Mouse (Mus musculus): ENCODE measurements at regions not wholly inside any gene's neighbourhood (a gene's known extent, or its start where the extent isn't known, plus 50 kb on each side); places are given as distances from the start of the nearest gene placed in this dataset.

DNA sequence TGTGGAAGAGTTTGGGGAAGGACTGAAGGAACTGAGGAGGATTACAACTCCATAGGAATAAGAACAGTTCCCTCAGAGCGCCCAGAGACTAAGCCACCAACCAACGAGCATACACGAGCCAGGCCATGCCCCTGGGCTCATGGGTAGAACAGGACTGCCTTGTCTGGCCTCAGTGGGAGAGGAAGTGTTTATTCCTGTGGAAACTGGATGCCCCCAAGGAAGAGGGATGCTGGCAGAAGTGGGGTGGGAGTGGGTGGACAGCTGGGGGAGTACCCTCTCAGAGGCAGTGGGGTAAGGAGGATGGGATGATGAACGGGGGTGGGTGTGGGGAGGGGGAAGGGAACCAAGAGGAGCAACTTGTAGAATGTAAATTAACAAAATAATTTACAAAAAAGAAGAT is 86.3 kb upstream of the Rab11fip2 start:
- H3K4me2 ChIP-seq (replicated peaks), result no peak overlapping the region
- H3K27ac ChIP-seq, result no peak overlapping the region
- no peaks in the 10 kb centered on the region for H3K36me3 ChIP-seq
- H3K9ac ChIP-seq (replicated peaks), result no peak overlapping the region
- ATAC-seq, result no peak
- no peak overlapping the region for H3K4me3 ChIP-seq (replicated peaks)
- no peaks in the 10 kb centered on the region for H3K9me3 ChIP-seq
- H3K27me3 ChIP-seq, result no peaks in the 10 kb centered on the region
- 81% methylated on average over 4 of the region's 4 CpGs for WGBS
- H3K4me1 ChIP-seq (replicated peaks), result no peaks in the 10 kb centered on the region

DNA sequence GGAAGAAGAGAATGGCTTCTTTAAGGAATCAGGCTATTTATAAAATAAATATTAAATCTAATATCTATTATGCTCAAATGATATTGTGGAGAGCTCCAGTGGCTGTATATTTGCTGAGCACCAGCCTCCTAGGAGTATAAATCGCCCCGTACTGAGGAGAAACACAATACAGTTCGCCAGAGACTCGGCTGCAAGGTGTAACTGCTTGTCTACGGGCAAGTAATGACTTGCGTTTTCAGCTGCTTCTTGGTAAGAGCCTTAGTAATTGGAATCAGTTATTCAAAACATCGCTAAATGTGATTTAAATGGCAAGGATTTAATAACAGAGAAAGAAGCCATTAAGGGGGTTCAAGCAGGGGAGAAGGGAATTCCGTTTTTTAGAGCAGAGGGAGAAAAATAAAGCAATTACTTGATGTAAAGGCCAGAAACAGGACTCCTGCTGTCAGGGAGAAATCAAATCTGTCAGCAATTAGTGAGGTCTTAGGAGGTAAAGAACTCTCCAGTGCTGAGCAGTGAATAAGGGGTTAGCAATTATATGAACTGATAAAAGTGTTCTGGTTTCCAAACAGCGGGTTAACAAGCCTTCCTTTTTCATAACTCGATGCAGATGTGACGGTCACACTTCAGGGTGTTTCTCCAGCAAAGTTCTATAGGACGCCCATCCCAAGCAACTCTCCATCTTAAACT is 72.3 kb upstream of the Rab11fip2 start:
- no peaks in the 10 kb centered on the region for H3K36me3 ChIP-seq
- ATAC-seq, result no peak
- WGBS, result 38% methylated on average over 12 of the region's 12 CpGs
- H3K4me2 ChIP-seq (replicated peaks), result peak overlapping the region; percentile 21; the same call in 1 of the 2 replicates
- peaks cover 12% of the 10 kb centered on the region for H3K4me1 ChIP-seq (replicated peaks)
- H3K9ac ChIP-seq (replicated peaks), result no peak overlapping the region
- no peak overlapping the region for H3K4me3 ChIP-seq (replicated peaks)
- no peak overlapping the region for H3K27ac ChIP-seq
- H3K9me3 ChIP-seq, result no peaks in the 10 kb centered on the region
- no peaks in the 10 kb centered on the region for H3K27me3 ChIP-seq

DNA sequence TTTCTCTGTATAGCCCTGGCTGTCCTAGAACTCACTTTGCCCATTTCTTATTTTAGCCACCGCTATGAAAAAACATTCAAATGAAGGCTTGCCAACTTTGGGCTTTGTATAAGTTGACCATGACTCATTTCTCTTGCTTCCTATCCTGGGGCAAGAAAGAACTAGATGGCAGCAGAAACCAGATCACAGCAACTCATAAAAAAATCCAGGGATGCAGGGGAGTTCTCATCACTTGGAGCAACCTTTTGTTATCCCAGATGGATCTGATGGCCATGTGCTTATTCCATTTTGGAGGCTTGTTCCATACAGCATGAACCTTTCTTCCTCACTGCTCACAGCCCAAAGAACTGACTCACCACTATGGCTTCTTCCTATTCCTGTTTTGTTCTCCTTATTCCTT is 52.1 kb upstream of the Rab11fip2 start:
- H3K27ac ChIP-seq, result no peak overlapping the region
- H3K27me3 ChIP-seq, result no peaks in the 10 kb centered on the region
- WGBS, result 96% methylated on average over 1 of the region's 1 CpGs
- H3K4me2 ChIP-seq (replicated peaks), result no peak overlapping the region
- no peak for ATAC-seq
- no peak overlapping the region for H3K9ac ChIP-seq (replicated peaks)
- H3K4me1 ChIP-seq (replicated peaks), result no peaks in the 10 kb centered on the region
- no peaks in the 10 kb centered on the region for H3K36me3 ChIP-seq
- H3K9me3 ChIP-seq, result no peaks in the 10 kb centered on the region; the same call in 1 of the 2 replicates
- no peak overlapping the region for H3K4me3 ChIP-seq (replicated peaks)
